Mouse (Mus musculus): Measurements from ENCODE around the gene Klc2.

The Klc2 gene

GRCm38 (mm10) chr19:5072389-5073019, 45.9 kb downstream of the Klc2 start:
- no peak for DNase-seq (ENCODE audit: low spot score)

GRCm38 (mm10) chr19:5071545-5072369, 46.6 kb downstream of the Klc2 start:
- DNase-seq (ENCODE audit: low spot score) = no peak

- no peak for DNase-seq (ENCODE audit: low spot score)
Measured at GRCm38 (mm10) chr19:5071077-5071476, 47.3 kb downstream of the Klc2 start.

GRCm38 (mm10) chr19:5069978-5070377, 48.4 kb downstream of the Klc2 start:
- no peak for DNase-seq (ENCODE audit: low spot score)

- no peak for DNase-seq (ENCODE audit: low spot score)
Measured at GRCm38 (mm10) chr19:5069486-5069885, 48.9 kb downstream of the Klc2 start.

- no peak for DNase-seq (ENCODE audit: low spot score)
Measured at GRCm38 (mm10) chr19:5068570-5069234, 49.7 kb downstream of the Klc2 start.

- DNase-seq (ENCODE audit: low spot score) = no peak
Measured at GRCm38 (mm10) chr19:5067867-5068569, 50.3 kb downstream of the Klc2 start, which contains the start of gene Cd248. TSS of gene Cd248 (plus strand) at chr19:5068078.

GRCm38 (mm10) chr19:5067040-5067799, 51.1 kb downstream of the Klc2 start:
- DNase-seq (ENCODE audit: low spot score) = no peak

GRCm38 (mm10) chr19:5065104-5065503, 53.3 kb downstream of the Klc2 start:
- no peak for DNase-seq (ENCODE audit: low spot score)

- DNase-seq (ENCODE audit: low spot score) = no peak
Measured at GRCm38 (mm10) chr19:5062446-5062845, 55.9 kb downstream of the Klc2 start.

GRCm38 (mm10) chr19:5062041-5062440, 56.3 kb downstream of the Klc2 start:
- DNase-seq (ENCODE audit: low spot score) = no peak

GRCm38 (mm10) chr19:5060365-5061330, 57.7 kb downstream of the Klc2 start:
- no peak for DNase-seq (ENCODE audit: low spot score)

- no peak for DNase-seq (ENCODE audit: low spot score)
Measured at GRCm38 (mm10) chr19:5058801-5059771, 59.3 kb downstream of the Klc2 start.

- no peak for DNase-seq (ENCODE audit: low spot score)
Measured at GRCm38 (mm10) chr19:5057876-5058775, 60.2 kb downstream of the Klc2 start.

Measured in layer of hippocampus, adult 9-10 months (tissue).